Mouse (Mus musculus): ENCODE data around the gene Tmem236.

DNA sequence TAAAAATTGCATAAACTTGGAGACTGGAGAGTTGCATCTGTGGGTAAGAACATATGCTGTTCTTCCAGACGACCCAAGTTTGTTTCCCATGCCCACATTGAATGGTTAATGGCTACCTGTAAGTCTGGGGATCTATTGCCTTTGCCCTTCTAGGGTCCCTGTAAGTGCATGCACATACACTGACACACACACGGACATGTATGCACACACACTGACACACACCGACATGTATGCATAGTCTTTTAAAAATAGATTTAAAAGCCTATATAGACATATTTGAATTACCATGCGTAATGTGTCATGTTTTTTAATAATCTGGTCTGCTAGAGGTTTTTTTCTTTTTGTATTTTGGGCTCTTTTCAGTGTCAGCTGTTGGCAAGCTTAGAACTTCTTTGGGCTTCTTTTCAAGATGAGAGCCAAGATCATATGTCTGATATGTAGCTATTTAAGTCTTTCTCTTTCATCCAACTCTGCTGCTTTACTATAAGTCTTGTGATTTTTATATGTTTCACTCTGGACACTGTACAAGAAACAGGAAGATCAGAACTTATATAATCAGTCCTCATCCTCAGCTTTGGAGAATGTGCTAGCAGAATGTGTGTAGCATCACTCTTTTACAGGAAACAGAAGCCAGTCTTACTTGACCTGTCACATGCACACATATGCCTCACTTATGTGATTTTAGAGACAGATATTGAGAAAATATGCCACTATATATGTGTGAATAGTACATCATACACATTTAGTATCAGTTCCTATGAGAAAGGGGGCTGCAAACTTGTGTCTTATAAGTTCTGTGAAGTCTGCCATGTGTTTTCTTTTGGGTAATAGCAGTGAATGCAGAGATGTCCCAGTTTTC lies 41.6 kb upstream of the Tmem236 start:
- no peak for TF ChIP-seq POLR2A (IDR thresholded peaks at IDR 0.05; ENCODE audit: extremely low read depth, insufficient read depth, low read length)
- TF ChIP-seq CTCF (IDR thresholded peaks at IDR 0.05; ENCODE audit: extremely low read depth, insufficient read depth, low read length) = no peak
